Mouse (Mus musculus) bone marrow macrophage, adult 2 months (primary cell): ENCODE measurements at regions not wholly inside any gene's neighbourhood (a gene's known extent, or its start where the extent isn't known, plus 50 kb on each side); places are given as distances from the start of the nearest gene placed in this dataset.

ENCODE experiments used
- CTCF ChIP-seq: IDR thresholded peaks from 2 replicates; pipeline ENCODE4 v1.5.1; 2012; ENCODE audit warnings: low read depth, mild to moderate bottlenecking, low read length, moderate library complexity
- POLR2A ChIP-seq: IDR thresholded peaks from 2 replicates; pipeline ENCODE4 v1.6.1; 2012; ENCODE audit warnings: mild to moderate bottlenecking, low read depth, low read length, borderline replicate concordance

- TF ChIP-seq CTCF (no peak), POLR2A (no peak)
Measured at GRCm38 (mm10) chr12:106535086-106535485, 525.1 kb downstream of the Vrk1 start.
